Comparison of ENCODE assay signal across 8 mouse cellular contexts in the genomic region with DNA sequence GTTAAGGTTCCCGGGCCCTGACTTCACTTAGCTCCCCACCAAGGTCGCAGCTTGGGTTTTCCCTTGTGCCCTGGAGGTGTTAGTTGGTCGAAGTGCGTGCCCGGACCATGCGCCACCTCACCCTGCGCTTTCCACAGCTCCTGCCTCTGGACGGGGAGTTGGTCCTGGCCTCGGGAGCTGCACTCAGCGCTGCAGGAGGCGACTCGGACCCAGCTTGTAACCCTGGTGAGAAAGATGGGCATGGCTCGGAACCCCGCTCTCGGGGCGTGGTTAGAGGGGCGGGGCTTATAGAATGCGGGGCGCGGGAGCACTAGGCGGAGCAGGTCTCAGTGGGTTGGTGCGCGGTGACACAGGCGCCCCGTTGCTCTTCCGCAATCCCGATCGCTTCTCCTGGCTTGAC. TPM values are rescaled to one million over a fixed set of nuclear protein-coding genes. Genes with fewer than 3 reads are reported as not detected.
DNase-seq lines count a peak whose midpoint lies in the region; ATAC-seq and TF ChIP-seq lines count a peak whose summit lies in the region.

No protein-coding gene starts in this region.

- H3K4me3 ChIP-seq in cerebellum, adult 2 months (replicated peaks; ENCODE audit: insufficient read depth, low read depth, low read length): no peak overlapping the region
- peak overlapping the region; percentile 81 for H3K4me3 ChIP-seq in megakaryocyte, embryonic 14.5 days (replicated peaks)
- peak overlapping the region; percentile 45 for H3K4me3 ChIP-seq in limb, embryonic 14.5 days (replicated peaks; ENCODE audit: low read length)
- H3K4me3 ChIP-seq in stomach, embryonic 14.5 days (ENCODE audit: low read depth, low read length): peak overlapping the region; percentile 32

- no peak for ATAC-seq in megakaryocyte, adult 5-6 weeks (ENCODE audit: poor library complexity, severe bottlenecking)
- no peak for ATAC-seq in limb, embryonic 14.5 days (ENCODE audit: low FRiP score, low read depth)
- ATAC-seq in stomach, embryonic 14.5 days (ENCODE audit: insufficient number of reproducible peaks, insufficient read depth, low FRiP score, low read depth): no peak

- TF ChIP-seq CTCF in cerebellum, adult 2 months (IDR thresholded peaks at IDR 0.05; ENCODE audit: borderline replicate concordance, insufficient read depth, low read depth, low read length): no peak

- no peaks in the 10 kb centered on the region for H3K36me3 ChIP-seq in megakaryocyte, embryonic 14.5 days (replicated peaks; ENCODE audit: low read length)
- H3K36me3 ChIP-seq in limb, embryonic 14.5 days (ENCODE audit: control insufficient read depth, insufficient read depth, low read length): no peaks in the 10 kb centered on the region
- no peaks in the 10 kb centered on the region for H3K36me3 ChIP-seq in stomach, embryonic 14.5 days (ENCODE audit: control insufficient read depth, insufficient read depth, low read length)

- no peak for TF ChIP-seq POLR2A in cerebellum, adult 2 months (IDR thresholded peaks at IDR 0.05; ENCODE audit: borderline replicate concordance, insufficient read depth, low read length)
- TF ChIP-seq POLR2A in limb, embryonic 14.5 days (IDR thresholded peaks at IDR 0.05; ENCODE audit: borderline replicate concordance, extremely low read depth, insufficient read depth, insufficient read length): no peak

- DNase-seq in cerebellum, adult 8-10 months: peak; percentile 22
- no peak for DNase-seq in cerebellum, adult 2 months
- DNase-seq in limb, embryonic 14.5 days (ENCODE audit: low spot score): no peak
- DNase-seq in thymus, postnatal 10 days (ENCODE audit: low spot score in 2 of 2): no peak
- no peak for DNase-seq in thymus, postnatal 36 days

- H3K9me3 ChIP-seq in megakaryocyte, embryonic 14.5 days: peaks cover 14% of the 10 kb centered on the region
- no peaks in the 10 kb centered on the region for H3K9me3 ChIP-seq in limb, embryonic 14.5 days (ENCODE audit: control insufficient read depth, low read length)
- no peaks in the 10 kb centered on the region for H3K9me3 ChIP-seq in stomach, embryonic 14.5 days (ENCODE audit: control insufficient read depth, low read depth, low read length)

- no peak overlapping the region for H3K27ac ChIP-seq in cerebellum, adult 2 months (ENCODE audit: insufficient read depth, low read length)
- no peak overlapping the region for H3K27ac ChIP-seq in limb, embryonic 14.5 days (replicated peaks; ENCODE audit: low read depth, low read length)
- no peak overlapping the region for H3K27ac ChIP-seq in stomach, embryonic 14.5 days (ENCODE audit: low read length)

- H3K4me1 ChIP-seq in cerebellum, adult 2 months (ENCODE audit: control insufficient read depth, insufficient read depth, low read length): peaks cover 14% of the 10 kb centered on the region
- peaks cover 50% of the 10 kb centered on the region for H3K4me1 ChIP-seq in megakaryocyte, embryonic 14.5 days
- peaks cover 19% of the 10 kb centered on the region for H3K4me1 ChIP-seq in limb, embryonic 14.5 days (ENCODE audit: control insufficient read depth, insufficient read depth, low read length)
- peaks cover 23% of the 10 kb centered on the region for H3K4me1 ChIP-seq in stomach, embryonic 14.5 days (ENCODE audit: control insufficient read depth, insufficient read depth, low read length)

- no peaks in the 10 kb centered on the region; the same call in 1 of the 2 replicates for H3K27me3 ChIP-seq in cerebellum, adult 2 months (ENCODE audit: control insufficient read depth, insufficient read depth, low read length)
- H3K27me3 ChIP-seq in megakaryocyte, embryonic 14.5 days (replicated peaks): peaks cover 88% of the 10 kb centered on the region
- H3K27me3 ChIP-seq in limb, embryonic 14.5 days (ENCODE audit: control insufficient read depth, insufficient read depth, low read length): peaks cover 75% of the 10 kb centered on the region
- peaks cover 72% of the 10 kb centered on the region for H3K27me3 ChIP-seq in stomach, embryonic 14.5 days (ENCODE audit: control insufficient read depth, insufficient read depth, low read length)

- 7% methylated on average over 28 of the region's 28 CpGs for WGBS in cerebellum, adult 2 months
- 3% methylated on average over 25 of the region's 28 CpGs for WGBS in limb, embryonic 14.5 days
- WGBS in stomach, embryonic 14.5 days: 2% methylated on average over 28 of the region's 28 CpGs

- peak overlapping the region; percentile 44; the same call in 1 of the 2 replicates for H3K9ac ChIP-seq in limb, embryonic 14.5 days (ENCODE audit: low read depth, low read length, severe bottlenecking)
- H3K9ac ChIP-seq in stomach, embryonic 14.5 days (replicated peaks; ENCODE audit: low read depth, low read length): 0 out of 2 replicates have a peak overlapping the region, but pooled peaks have one; percentile 18

- H3K4me2 ChIP-seq in limb, embryonic 14.5 days (replicated peaks; ENCODE audit: low read depth, low read length, severe bottlenecking): peak overlapping the region; percentile 90
- peak overlapping the region; percentile 82 for H3K4me2 ChIP-seq in stomach, embryonic 14.5 days (replicated peaks; ENCODE audit: low read depth, low read length)

RNA-seq across cellular contexts. Expression of a gene that starts 3.1 kb away (rescaled TPM):
- 6.4 and 9.6 TPM in 2 replicates for polyA plus RNA-seq in cerebellum, adult 2 months (2012; rRNA removed)
- polyA plus RNA-seq in megakaryocyte, embryonic 14.5 days (2012; ENCODE audit: insufficient read depth, low replicate concordance): 2.9 TPM in 2 replicates
- total RNA-seq in megakaryocyte, adult 5-6 weeks (2015): 0.13 TPM in 1 of 2 replicates, not detected in the other
- total RNA-seq in megakaryocyte, adult 5-6 weeks (2017): not detected in 2 replicates
- polyA plus RNA-seq in limb, embryonic 14.5 days (2012; rRNA removed): 1.4 and 1.7 TPM in 2 replicates
- 0.55 and 0.97 TPM in 2 replicates for polyA plus RNA-seq in limb, embryonic 14.5 days (2014; fragmentation: Nextera tagmentation; extraction: Ambion mirVana)
- polyA plus RNA-seq in stomach, embryonic 14.5 days (2014; fragmentation: Nextera tagmentation; extraction: Ambion mirVana): not detected in 2 replicates
